Mouse (Mus musculus): ENCODE results near the gene Gm20905. TPM values are rescaled to one million over a fixed set of nuclear protein-coding genes. Genes with fewer than 3 reads are reported as not detected.
"Not testable (repeated sequence)": the region's sequence is repeated elsewhere in the genome, so short reads cannot be mapped to it uniquely, and the experiment has no call there.

Gene Gm20905
- not detected in 2 replicates for polyA plus RNA-seq (2012; rRNA removed)
- not detected in 2 replicates for polyA plus RNA-seq (2014; fragmentation: Nextera tagmentation; extraction: Ambion mirVana)

DNA sequence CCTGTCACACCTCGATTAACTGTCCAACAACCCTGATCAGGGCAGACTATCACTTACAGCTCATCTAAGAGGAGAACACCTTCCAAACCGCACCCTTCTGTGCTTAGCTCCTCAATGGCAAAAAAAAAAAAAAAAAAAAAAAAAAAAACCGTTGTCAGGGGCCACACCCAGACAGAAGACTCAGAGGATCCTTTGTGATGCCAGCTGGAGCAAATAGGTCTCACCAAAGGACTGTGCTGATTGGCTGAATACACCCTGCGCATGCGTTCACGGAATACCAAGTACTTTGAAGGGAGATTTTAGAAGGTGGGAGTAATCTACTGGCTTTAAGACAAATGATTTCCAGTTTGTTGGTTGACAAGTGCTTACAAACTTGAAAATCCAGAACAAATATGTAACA is at the start of gene Gm20905:
TSS of gene Gm20905 (minus strand) at position 101 of the 400 bp plus-strand sequence.
- not testable (repeated sequence) for ATAC-seq (ENCODE audit: low FRiP score, low read depth); H3K9me3 ChIP-seq (ENCODE audit: control insufficient read depth, low read length); DNase-seq (ENCODE audit: low spot score); H3K9ac ChIP-seq (ENCODE audit: low read depth, low read length, severe bottlenecking); H3K4me1 ChIP-seq (ENCODE audit: control insufficient read depth, insufficient read depth, low read length); H3K4me3 ChIP-seq (replicated peaks; ENCODE audit: low read length); H3K4me2 ChIP-seq (replicated peaks; ENCODE audit: low read depth, low read length, severe bottlenecking); H3K27me3 ChIP-seq (ENCODE audit: control insufficient read depth, insufficient read depth, low read length); H3K27ac ChIP-seq (replicated peaks; ENCODE audit: low read depth, low read length); H3K36me3 ChIP-seq (ENCODE audit: control insufficient read depth, insufficient read depth, low read length)
- WGBS = no CpG with 5 or more reads among the region's 6 CpGs
